Mouse (Mus musculus) hindbrain, embryonic 11.5 days (tissue): ENCODE measurements around the gene Aurkb. TPM values are rescaled to one million over a fixed set of nuclear protein-coding genes. Genes with fewer than 3 reads are reported as not detected.
A peak's percentile ranks its signal among the peaks of the same experiment; 100 is the strongest.
"Not testable (repeated sequence)": the region's sequence is repeated elsewhere in the genome, so short reads cannot be mapped to it uniquely, and the experiment has no call there.

Experiments used
- ATAC-seq: fragments of 200-750 bp; cut with Nextera tagmentation; 2 replicates; pipeline ENCODE4 v1.8.0; 2017; ENCODE audit warnings: mild to moderate bottlenecking, moderate TSS enrichment, moderate library complexity; ENCODE audit not compliant: low FRiP score
- DNase-seq: peaks from one replicate; pipeline ENCODE4 v3.0.0-alpha.2; 2015; ENCODE audit warnings: low spot score
- H3K27ac ChIP-seq: fragments of 300-500 bp; sonication (generic); 2 replicates; pipeline ENCODE4 v1.5.1; 2014; ENCODE audit warnings: mild to moderate bottlenecking, low read depth, low read length
- H3K27me3 ChIP-seq: fragments of 300-500 bp; sonication (generic); 2 replicates; pipeline ENCODE4 v1.6.1; 2014; ENCODE audit warnings: mild to moderate bottlenecking, low read length, moderate library complexity, mixed read lengths; ENCODE audit not compliant: control insufficient read depth, insufficient read depth
- H3K36me3 ChIP-seq: fragments of 300-500 bp; sonication (generic); 2 replicates; pipeline ENCODE4 v1.6.1; 2014; ENCODE audit warnings: mild to moderate bottlenecking, low read length, moderate library complexity, mixed read lengths; ENCODE audit not compliant: control insufficient read depth, insufficient read depth
- H3K4me1 ChIP-seq: fragments of 300-500 bp; sonication (generic); replicated peaks from 2 replicates; pipeline ENCODE4 v1.6.1; 2014; ENCODE audit warnings: low read length, mixed read lengths; ENCODE audit not compliant: control insufficient read depth, insufficient read depth
- H3K4me2 ChIP-seq: fragments of 300-500 bp; sonication (generic); replicated peaks from 2 replicates; pipeline ENCODE4 v1.6.1; 2014; ENCODE audit warnings: mild to moderate bottlenecking, low read depth, low read length
- H3K4me3 ChIP-seq: fragments of 300-500 bp; sonication (generic); 2 replicates; pipeline ENCODE4 v1.5.1; 2014; ENCODE audit warnings: low read depth, low read length
- H3K9ac ChIP-seq: fragments of 300-500 bp; sonication (generic); 2 replicates; pipeline ENCODE4 v1.6.1; 2014; ENCODE audit warnings: low read depth, low read length
- H3K9me3 ChIP-seq: fragments of 300-500 bp; sonication (generic); 2 replicates; pipeline ENCODE4 v1.6.1; 2016; ENCODE audit warnings: low read length; ENCODE audit not compliant: control insufficient read depth
- WGBS: fragments of 180-500 bp; shearing (Covaris S2); extraction: QIAGEN DNeasy Blood & Tissue Kit; methylation state at CpG from one replicate; pipeline ENCODE4 v1.1.7; 2014; 5-methylcytosine and 5-hydroxymethylcytosine counted together
- polyA plus RNA-seq: library from polyadenylated mRNA; unstranded; fragments of >200 nt; fragmentation: Nextera tagmentation; extraction: Ambion mirVana; gene quantifications from 2 replicates; pipeline ENCODE4 v1.2.1, GENCODE M21; 2014

The Aurkb gene
- polyA plus RNA-seq, 1 experiment from 2014 or later, result 131 TPM

GRCm38 (mm10) chr11:69088103-69088855 lies 42.8 kb downstream of the Aurkb start, which contains the start of gene Vamp2:
TSS of gene Vamp2 (plus strand) at chr11:69088490.
- Histone ChIP-seq H3K4me3 (peak within 1 kb of the TSS; percentile 81), H3K27me3 (no peaks in the 10 kb centered on the region), H3K27ac (peak within 1 kb of the TSS; percentile 86), H3K4me2 (peak within 1 kb of the TSS; percentile 92), H3K9me3 (no peaks in the 10 kb centered on the region), H3K9ac (peak within 1 kb of the TSS; percentile 89), H3K4me1 (peaks cover 13% of the 10 kb centered on the region), H3K36me3 (0 out of 2 replicates have a peak, but pooled peaks cover 3% of the 10 kb centered on the region)
- ATAC-seq (peak; percentile 86), DNase-seq (peak; percentile 98)
- under 1% methylated on average over 60 of the region's 67 CpGs for WGBS

DNA sequence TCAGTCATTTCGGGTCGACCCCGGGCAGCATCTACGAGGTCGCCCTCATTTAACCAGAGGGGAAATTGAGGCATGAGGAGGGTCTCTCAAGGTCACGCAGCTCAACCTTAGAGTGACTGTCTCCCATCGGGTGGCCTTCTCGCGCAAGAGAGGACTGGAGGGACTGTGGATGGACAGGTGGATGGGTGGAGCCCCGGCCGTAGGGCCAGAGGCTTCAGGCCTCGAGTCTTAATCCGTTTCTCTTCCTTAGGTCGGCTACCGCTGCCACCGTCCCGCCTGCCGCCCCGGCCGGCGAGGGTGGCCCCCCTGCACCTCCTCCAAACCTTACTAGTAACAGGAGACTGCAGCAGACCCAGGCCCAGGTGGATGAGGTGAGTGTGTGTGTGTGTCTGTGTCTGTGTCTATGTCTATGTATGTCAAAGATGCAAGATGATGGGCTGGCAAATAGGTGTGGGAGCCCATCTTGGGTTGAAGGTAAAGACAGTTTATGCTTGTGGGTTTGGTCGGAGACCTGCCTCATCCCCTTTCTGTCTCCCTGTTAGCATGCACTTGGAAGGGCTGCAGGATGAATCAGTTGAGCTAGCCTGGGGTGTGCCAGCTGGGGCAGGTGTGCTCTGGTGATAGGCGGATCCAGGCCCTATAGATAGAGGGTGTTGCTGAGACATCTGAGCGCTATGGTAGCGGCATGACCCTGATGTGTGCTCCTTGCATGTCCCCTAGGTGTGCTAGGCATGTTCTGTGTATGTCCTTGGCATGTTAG lies 43.6 kb downstream of the Aurkb start:
- H3K27ac ChIP-seq, result peak overlapping the region; percentile 86
- H3K36me3 ChIP-seq, result 0 out of 2 replicates have a peak, but pooled peaks cover 3% of the 10 kb centered on the region
- WGBS, result 12% methylated on average over 25 of the region's 25 CpGs
- peak; percentile 18; the same call in 1 of the 2 replicates for ATAC-seq
- H3K4me2 ChIP-seq, result peak overlapping the region; percentile 92
- DNase-seq, result no peak
- peaks cover 13% of the 10 kb centered on the region for H3K4me1 ChIP-seq
- H3K4me3 ChIP-seq, result peak overlapping the region; percentile 81
- no peaks in the 10 kb centered on the region for H3K9me3 ChIP-seq
- no peaks in the 10 kb centered on the region for H3K27me3 ChIP-seq
- H3K9ac ChIP-seq, result peak overlapping the region; percentile 89

DNA sequence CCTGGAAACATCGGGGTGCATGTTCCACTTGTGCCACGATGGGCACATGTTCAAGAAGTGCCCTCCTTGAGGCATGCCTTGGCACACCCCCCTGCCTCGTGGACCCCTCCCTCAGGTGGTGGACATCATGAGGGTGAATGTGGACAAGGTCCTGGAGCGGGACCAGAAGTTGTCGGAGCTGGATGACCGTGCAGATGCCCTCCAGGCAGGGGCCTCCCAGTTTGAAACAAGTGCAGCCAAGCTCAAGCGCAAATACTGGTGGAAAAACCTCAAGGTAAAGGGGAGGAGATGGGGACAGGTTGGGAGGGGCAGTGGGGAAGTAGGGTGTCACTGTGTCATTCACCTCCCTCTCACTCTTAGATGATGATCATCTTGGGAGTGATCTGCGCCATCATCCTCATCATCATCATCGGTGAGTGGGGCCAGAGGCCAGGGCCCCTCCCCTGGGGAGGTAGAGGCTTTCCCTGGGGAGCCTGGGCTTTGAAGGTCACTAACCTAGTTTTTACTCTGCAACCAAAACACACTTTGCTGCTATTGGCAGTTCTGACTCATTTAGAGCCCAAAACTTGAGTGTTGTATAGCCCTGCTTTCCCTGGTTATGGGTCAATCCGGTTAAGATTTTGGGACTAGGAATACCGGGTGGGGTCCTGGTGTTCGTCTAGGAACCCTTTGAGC lies 44.3 kb downstream of the Aurkb start:
- Histone ChIP-seq H3K27me3 (no peaks in the 10 kb centered on the region), H3K9me3 (no peaks in the 10 kb centered on the region), H3K27ac (no peak overlapping the region), H3K4me1 (peaks cover 13% of the 10 kb centered on the region), H3K4me2 (peak overlapping the region; percentile 92), H3K9ac (peak overlapping the region; percentile 89; the same call in 1 of the 2 replicates), H3K36me3 (0 out of 2 replicates have a peak, but pooled peaks cover 3% of the 10 kb centered on the region), H3K4me3 (peak overlapping the region; percentile 81)
- WGBS, result 92% methylated on average over 12 of the region's 12 CpGs
- ATAC-seq, result no peak
- DNase-seq, result no peak

- H3K4me2 ChIP-seq, result no peak overlapping the region
- no peak overlapping the region for H3K4me3 ChIP-seq
- H3K4me1 ChIP-seq, result peaks cover 13% of the 10 kb centered on the region
- H3K9me3 ChIP-seq, result no peaks in the 10 kb centered on the region
- WGBS, result 80% methylated on average over 6 of the region's 6 CpGs
- no peaks in the 10 kb centered on the region for H3K27me3 ChIP-seq
- 0 out of 2 replicates have a peak overlapping the region, but pooled peaks have one; percentile 7 for H3K9ac ChIP-seq
- ATAC-seq (no peak), DNase-seq (no peak)
- H3K36me3 ChIP-seq, result 0 out of 2 replicates have a peak, but pooled peaks cover 3% of the 10 kb centered on the region
- no peak overlapping the region for H3K27ac ChIP-seq
These were observed 44.9 kb downstream of the Aurkb start for GRCm38 (mm10) chr11:69090367-69090766.

GRCm38 (mm10) chr11:69091566-69092385 lies 46.3 kb downstream of the Aurkb start:
- H3K9ac ChIP-seq, result no peak overlapping the region
- H3K4me2 ChIP-seq, result no peak overlapping the region
- 69% methylated on average over 7 of the region's 7 CpGs for WGBS
- H3K4me3 ChIP-seq, result no peak overlapping the region
- no peak for ATAC-seq
- no peaks in the 10 kb centered on the region for H3K27me3 ChIP-seq
- peaks cover 17% of the 10 kb centered on the region for H3K4me1 ChIP-seq
- H3K9me3 ChIP-seq, result no peaks in the 10 kb centered on the region
- H3K27ac ChIP-seq, result no peak overlapping the region
- DNase-seq, result no peak
- 0 out of 2 replicates have a peak, but pooled peaks cover 3% of the 10 kb centered on the region for H3K36me3 ChIP-seq

GRCm38 (mm10) chr11:69092386-69092751 lies 46.9 kb downstream of the Aurkb start:
- peaks cover 22% of the 10 kb centered on the region for H3K4me1 ChIP-seq
- no peaks in the 10 kb centered on the region for H3K27me3 ChIP-seq
- H3K9me3 ChIP-seq, result no peaks in the 10 kb centered on the region
- peak; percentile 90 for DNase-seq
- no peak overlapping the region for H3K4me3 ChIP-seq
- ATAC-seq, result no peak
- H3K4me2 ChIP-seq, result no peak overlapping the region
- 0 out of 2 replicates have a peak, but pooled peaks cover 3% of the 10 kb centered on the region for H3K36me3 ChIP-seq
- WGBS, result 0% methylated on average over 3 of the region's 3 CpGs
- H3K27ac ChIP-seq, result no peak overlapping the region
- H3K9ac ChIP-seq, result no peak overlapping the region

GRCm38 (mm10) chr11:69092871-69093270 lies 47.4 kb downstream of the Aurkb start:
- Histone ChIP-seq H3K4me3 (no peak overlapping the region), H3K36me3 (0 out of 2 replicates have a peak, but pooled peaks cover 3% of the 10 kb centered on the region), H3K27ac (no peak overlapping the region), H3K27me3 (no peaks in the 10 kb centered on the region), H3K4me1 (peaks cover 24% of the 10 kb centered on the region), H3K9me3 (no peaks in the 10 kb centered on the region), H3K4me2 (no peak overlapping the region), H3K9ac (no peak overlapping the region)
- DNase-seq (no peak), ATAC-seq (no peak)
- WGBS, result 88% methylated on average over 4 of the region's 4 CpGs

GRCm38 (mm10) chr11:69093856-69094255 lies 48.4 kb downstream of the Aurkb start:
- H3K9ac ChIP-seq, H3K27ac ChIP-seq, H3K4me3 ChIP-seq, H3K36me3 ChIP-seq, H3K4me2 ChIP-seq, ATAC-seq, DNase-seq, H3K27me3 ChIP-seq, H3K9me3 ChIP-seq: not testable (repeated sequence)
- 87% methylated on average over 7 of the region's 7 CpGs for WGBS
- H3K4me1 ChIP-seq, result peaks cover 32% of the 10 kb centered on the region
